13 mouse cellular contexts compared by ENCODE assay signal in genomic region chr13:59925845-59926481, GRCm38 (mm10).
DNase-seq lines count a peak whose midpoint lies in the region; ATAC-seq lines count a peak whose summit lies in the region.
"Had no signal": no experiment of that assay in that cellular context is flagged by ENCODE, and none has a peak within 500 bp of the region (broad histone marks: within the 10 kb centered on the region; RNA-seq: fewer than 3 reads in every experiment).

No protein-coding gene starts in this region.

- H3K36me3 ChIP-seq in forebrain, embryonic 15.5 days, result no peaks in the 10 kb centered on the region
- H3K36me3 ChIP-seq in kidney, embryonic 16.5 days (ENCODE audit: insufficient read depth, low read length), result no peaks in the 10 kb centered on the region
- H3K36me3 ChIP-seq in kidney, embryonic 15.5 days, result no peaks in the 10 kb centered on the region
- H3K36me3 ChIP-seq: liver, embryonic 13.5 days had no signal

- peak; percentile 83 for ATAC-seq in forebrain, embryonic 15.5 days (replicated peaks)
- no peak for ATAC-seq in kidney, embryonic 16.5 days (ENCODE audit: low FRiP score, low TSS enrichment)
- ATAC-seq in kidney, embryonic 15.5 days (replicated peaks; ENCODE audit: low FRiP score), result no peak
- ATAC-seq: CD4-positive, CD25-positive, alpha-beta regulatory T cell, adult 4 months had no signal

- no peak overlapping the region for H3K4me2 ChIP-seq in forebrain, embryonic 15.5 days (replicated peaks)
- no peak overlapping the region for H3K4me2 ChIP-seq in kidney, embryonic 16.5 days (replicated peaks; ENCODE audit: low read depth, low read length)
- H3K4me2 ChIP-seq in kidney, embryonic 15.5 days, result no peak overlapping the region
- H3K4me2 ChIP-seq: heart, embryonic 11.5 days; liver, embryonic 13.5 days had no signal

- 17% methylated on average over 9 of the region's 9 CpGs for WGBS in forebrain, embryonic 15.5 days
- 68% methylated on average over 9 of the region's 9 CpGs for WGBS in kidney, embryonic 16.5 days
- 74% methylated on average over 9 of the region's 9 CpGs for WGBS in kidney, embryonic 15.5 days

- H3K9me3 ChIP-seq in forebrain, embryonic 15.5 days, result no peaks in the 10 kb centered on the region
- no peaks in the 10 kb centered on the region for H3K9me3 ChIP-seq in kidney, embryonic 16.5 days (ENCODE audit: low read length)
- H3K9me3 ChIP-seq in kidney, embryonic 15.5 days (replicated peaks), result no peaks in the 10 kb centered on the region
- H3K9me3 ChIP-seq: liver, embryonic 13.5 days had no signal

- no peak overlapping the region for H3K9ac ChIP-seq in forebrain, embryonic 15.5 days (replicated peaks)
- H3K9ac ChIP-seq in kidney, embryonic 16.5 days (replicated peaks; ENCODE audit: low read length), result no peak overlapping the region
- H3K9ac ChIP-seq in kidney, embryonic 15.5 days, result no peak overlapping the region
- H3K9ac ChIP-seq: liver, embryonic 13.5 days had no signal

- no peak overlapping the region for H3K4me3 ChIP-seq in forebrain, embryonic 15.5 days
- H3K4me3 ChIP-seq in kidney, embryonic 16.5 days (ENCODE audit: low read length), result no peak overlapping the region
- H3K4me3 ChIP-seq in kidney, embryonic 15.5 days (replicated peaks), result no peak overlapping the region
- H3K4me3 ChIP-seq: layer of hippocampus, adult 2 months; liver, embryonic 13.5 days had no signal

- H3K27me3 ChIP-seq in forebrain, embryonic 15.5 days, result no peaks in the 10 kb centered on the region
- H3K27me3 ChIP-seq in kidney, embryonic 16.5 days (ENCODE audit: insufficient read depth, low read length), result no peaks in the 10 kb centered on the region
- no peaks in the 10 kb centered on the region for H3K27me3 ChIP-seq in kidney, embryonic 15.5 days
- H3K27me3 ChIP-seq: liver, embryonic 13.5 days had no signal

- peak; percentile 28 to 42 for DNase-seq in layer of hippocampus, postnatal 10 days (ENCODE audit: low spot score in 2 of 2)
- no peak for DNase-seq in layer of hippocampus, adult 11-12 months (ENCODE audit: low spot score)
- DNase-seq in NIH3T3 (ENCODE audit: low read depth), result peak; percentile 19
- DNase-seq in lung, postnatal 25 days (ENCODE audit: low spot score), result peak; percentile 6
- DNase-seq in testis, postnatal 10 days (ENCODE audit: low spot score), result no peak
- DNase-seq: liver, embryonic 13.5 days; right cerebral cortex, adult 18-20 months had no signal

- peak overlapping the region; percentile 28; the same call in 1 of the 2 replicates for H3K27ac ChIP-seq in forebrain, embryonic 15.5 days (replicated peaks)
- no peak overlapping the region for H3K27ac ChIP-seq in kidney, embryonic 16.5 days (ENCODE audit: low read length)
- H3K27ac ChIP-seq in kidney, embryonic 15.5 days, result no peak overlapping the region
- H3K27ac ChIP-seq: layer of hippocampus, adult 2 months; liver, embryonic 13.5 days had no signal

- peaks cover 23% of the 10 kb centered on the region for H3K4me1 ChIP-seq in forebrain, embryonic 15.5 days
- H3K4me1 ChIP-seq in kidney, embryonic 16.5 days (ENCODE audit: insufficient read depth, low read length), result peaks cover 14% of the 10 kb centered on the region
- peaks cover 15% of the 10 kb centered on the region for H3K4me1 ChIP-seq in kidney, embryonic 15.5 days
- H3K4me1 ChIP-seq: liver, embryonic 13.5 days had no signal

Comparison
In these comparisons a context has a peak if more than half of its experiments do, and no peak if none do; other contexts are left out.
1. DNase-seq: peak in layer of hippocampus, postnatal 10 days (2 of 2), NIH3T3 (single experiment) and lung, postnatal 25 days (single experiment); none in layer of hippocampus, adult 11-12 months (single experiment) and testis, postnatal 10 days (single experiment).